Mouse (Mus musculus): ENCODE measurements around the gene Fam169b. TPM values are rescaled to one million over a fixed set of nuclear protein-coding genes. Genes with fewer than 3 reads are reported as not detected.
"Not testable (repeated sequence)": the region's sequence is repeated elsewhere in the genome, so short reads cannot be mapped to it uniquely, and the experiment has no call there.

Fam169b gene
- total RNA-seq, 2 experiments from 2014 or later: 0.31 to 0.67 TPM

DNA sequence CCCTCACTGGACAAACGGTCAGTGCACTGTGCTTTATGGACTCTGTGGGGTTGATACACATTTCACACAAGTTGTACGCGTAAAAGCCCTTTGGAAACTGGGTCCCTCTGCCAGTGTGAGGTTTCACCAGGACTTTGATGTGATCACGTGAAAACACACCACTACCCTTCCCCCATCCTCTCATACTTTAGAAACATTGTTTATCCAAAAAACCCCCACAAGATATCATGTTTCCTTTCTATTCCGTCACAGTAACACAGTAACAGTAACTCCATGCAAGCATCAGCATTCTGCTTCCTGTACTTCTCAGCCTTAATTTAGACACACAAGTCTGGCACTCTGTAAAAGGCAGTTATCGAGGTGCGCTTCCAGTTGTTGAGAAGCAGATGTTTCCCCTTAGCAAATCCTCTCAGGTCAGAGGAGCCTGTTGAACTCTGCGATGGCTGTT, 12.2 kb downstream of the Fam169b start:
- DNase-seq (ENCODE audit: low spot score in 2 of 2): no peak

DNA sequence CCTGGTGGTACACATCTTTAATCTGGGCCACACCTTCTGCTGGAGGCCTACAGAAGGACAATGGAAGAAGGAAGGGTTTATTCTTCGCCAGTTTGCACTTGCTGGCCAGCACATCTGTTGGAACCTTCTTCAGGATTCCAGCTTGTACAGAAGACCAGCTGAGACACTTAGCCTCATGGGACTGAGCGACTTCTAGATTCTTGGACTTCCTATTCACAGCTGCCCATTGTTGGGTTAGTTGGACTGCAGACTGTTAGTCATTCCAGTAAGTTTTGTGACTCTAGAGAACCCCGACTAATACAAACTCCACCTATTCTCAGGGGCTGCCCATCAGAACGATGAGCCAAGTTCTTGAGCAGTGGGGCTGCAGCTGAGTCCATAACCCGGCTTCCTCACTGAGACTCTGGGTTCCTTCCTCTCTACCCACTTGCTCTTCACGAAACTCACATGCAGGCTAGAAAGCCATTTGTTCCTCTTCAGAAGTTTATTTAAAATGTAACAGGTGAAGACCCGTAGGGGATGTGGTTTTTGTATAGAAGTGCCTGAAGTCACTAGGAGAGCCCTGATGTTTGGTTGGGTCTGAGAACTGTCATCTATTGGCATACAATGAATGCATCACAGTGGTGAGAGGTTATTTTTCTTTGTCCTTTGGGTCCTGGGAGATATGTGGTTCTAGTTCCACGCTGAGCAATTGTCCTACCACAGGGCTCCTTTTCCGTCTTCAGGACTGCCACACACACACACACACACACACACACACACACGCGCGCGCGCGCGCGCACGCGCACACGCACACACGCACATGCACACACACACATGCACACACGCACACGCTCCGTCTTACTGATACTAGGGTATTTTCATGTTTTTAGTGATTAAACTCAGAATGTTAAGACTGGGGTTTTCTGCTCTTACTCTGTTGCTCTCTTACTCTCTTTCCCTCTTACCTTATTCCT, 13.2 kb downstream of the Fam169b start:
- no peak for DNase-seq (ENCODE audit: low spot score in 2 of 2)

DNA sequence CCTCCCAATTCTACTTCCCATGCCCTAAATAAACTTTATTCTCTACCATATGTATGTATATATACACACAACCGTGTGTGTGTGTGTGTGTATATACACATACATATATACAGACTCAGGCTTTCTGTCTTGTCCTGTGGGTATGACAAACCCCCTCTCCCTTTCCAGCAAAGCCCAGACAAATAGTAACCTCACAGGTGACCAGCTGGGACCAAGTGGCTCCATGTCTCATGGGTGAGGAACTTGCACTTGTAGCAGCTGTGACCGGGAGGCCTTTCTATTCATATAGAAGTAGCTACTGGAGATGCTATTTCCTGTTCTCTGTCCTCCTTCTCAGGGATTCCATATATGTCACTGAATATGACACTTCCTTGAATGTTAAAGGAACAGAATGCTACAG, 13.9 kb downstream of the Fam169b start:
- DNase-seq (ENCODE audit: low spot score in 2 of 2): no peak

DNA sequence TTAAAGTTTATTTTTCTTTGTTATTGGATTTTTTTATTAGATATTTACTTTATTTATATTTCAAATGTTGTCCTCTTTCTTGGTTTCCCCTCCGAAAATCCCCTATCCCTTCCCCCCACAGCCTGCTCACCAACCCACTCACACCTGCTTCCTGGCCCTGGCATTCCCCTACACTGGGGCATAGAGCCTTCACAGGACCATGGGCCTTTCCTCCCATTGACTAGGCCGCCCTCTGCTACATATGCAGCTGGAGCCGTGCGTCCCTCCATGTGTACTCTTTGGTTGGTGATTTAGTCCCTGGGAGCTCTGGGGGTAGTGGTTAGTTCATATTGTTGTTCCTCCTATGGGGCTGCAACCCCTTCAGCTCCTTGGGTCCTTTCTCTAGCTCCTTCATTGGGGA, 14.4 kb downstream of the Fam169b start:
- not testable (repeated sequence) for DNase-seq (ENCODE audit: low spot score in 2 of 2)

DNA sequence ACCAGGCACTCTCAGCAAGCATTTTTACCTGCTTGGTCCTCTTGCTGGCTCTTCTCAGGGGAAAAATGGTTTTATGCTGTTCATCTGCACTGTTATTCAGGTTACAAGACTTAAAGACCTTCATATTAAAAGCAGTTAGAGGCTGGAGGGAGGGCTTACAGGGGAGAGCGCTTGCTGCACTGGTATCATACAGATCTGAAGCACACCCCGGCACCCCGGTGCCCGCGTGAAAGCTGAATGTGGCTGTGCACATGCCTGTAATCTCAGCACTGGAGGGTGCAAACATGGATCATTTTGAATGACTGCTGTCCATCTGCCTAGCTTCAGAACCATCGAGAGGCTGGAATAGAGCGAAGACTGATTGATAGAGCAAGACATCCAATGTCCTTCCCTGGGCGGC, 15.4 kb downstream of the Fam169b start:
- DNase-seq (ENCODE audit: low spot score in 2 of 2): no peak

DNA sequence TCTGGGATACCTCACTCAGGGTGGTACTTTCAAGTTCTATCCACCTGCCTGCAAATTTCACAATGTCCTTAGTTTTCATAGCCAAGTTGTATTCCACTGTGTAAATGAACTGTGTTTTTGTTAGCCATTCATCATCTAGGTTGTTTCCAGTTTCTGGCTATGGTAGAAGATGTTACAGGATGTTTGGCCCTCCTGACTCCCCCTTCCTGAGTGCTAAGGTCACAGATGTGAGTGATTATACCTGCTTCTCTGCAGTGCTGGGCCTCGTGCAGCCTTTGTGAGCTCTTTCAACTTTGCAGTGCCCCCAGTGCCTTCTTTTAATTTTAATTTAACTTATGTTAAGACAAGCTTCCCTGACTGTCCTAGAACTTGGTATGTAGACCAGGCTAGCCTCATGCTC, 18.0 kb downstream of the Fam169b start:
- no peak for DNase-seq (ENCODE audit: low spot score in 2 of 2)

DNA sequence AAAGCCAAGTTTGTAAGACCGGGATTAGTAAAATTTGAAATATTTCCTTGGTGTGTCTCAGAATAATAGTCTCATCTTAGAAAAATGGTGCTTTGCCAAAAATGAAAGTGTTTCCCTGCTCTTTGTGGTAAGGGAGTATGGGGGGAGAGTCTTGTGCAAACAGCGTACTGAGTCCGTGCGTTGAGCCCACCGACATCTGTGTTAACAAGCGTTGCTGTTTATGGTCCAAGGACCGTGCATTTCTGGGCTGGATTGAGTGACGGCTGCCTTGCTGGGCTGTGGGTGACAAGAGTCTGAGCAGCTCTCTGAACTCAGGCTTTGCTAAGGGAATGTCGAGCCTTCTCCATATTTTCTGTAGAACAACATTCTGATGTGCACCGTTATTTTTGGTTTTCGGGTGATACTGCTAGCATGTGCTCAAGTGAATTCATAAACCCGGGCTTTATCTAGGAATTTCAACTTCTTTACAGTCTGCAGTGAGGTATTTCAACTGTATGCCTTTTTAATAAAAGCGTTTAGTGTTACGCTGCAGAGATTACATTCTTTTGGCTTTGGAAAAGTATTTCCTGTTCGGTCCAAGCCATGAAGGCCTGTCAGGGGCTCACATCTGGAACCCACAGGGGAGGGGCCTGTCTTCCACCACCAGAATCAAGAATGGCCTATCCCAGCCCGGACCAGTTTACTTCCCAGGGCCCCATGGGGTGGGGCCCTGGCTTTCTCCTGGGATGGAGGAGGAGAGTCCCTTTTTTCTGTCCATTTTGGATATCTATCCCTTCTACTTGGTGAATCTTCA, 20.6 kb downstream of the Fam169b start:
- no peak for DNase-seq (ENCODE audit: low spot score in 2 of 2)

DNA sequence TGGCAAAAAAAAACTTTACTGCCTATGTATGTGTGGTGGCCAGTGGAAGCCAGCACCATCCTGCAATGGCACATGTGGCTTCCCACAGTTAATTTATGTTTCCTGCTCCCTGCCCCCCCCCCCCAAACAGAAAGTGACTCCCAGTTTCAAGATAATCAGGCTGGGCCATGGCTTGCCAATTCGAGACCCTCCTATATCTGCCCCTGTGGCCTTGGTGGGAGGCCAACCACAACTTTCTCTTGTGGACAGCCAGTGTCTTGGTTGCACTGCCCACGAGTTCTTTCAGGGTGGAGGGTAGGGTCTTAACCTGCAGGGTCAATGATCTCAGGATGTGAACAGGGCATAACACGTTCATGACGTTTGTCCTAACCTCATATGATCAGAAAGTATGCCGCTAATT, 22.8 kb downstream of the Fam169b start:
- no peak for DNase-seq (ENCODE audit: low spot score in 2 of 2)

DNA sequence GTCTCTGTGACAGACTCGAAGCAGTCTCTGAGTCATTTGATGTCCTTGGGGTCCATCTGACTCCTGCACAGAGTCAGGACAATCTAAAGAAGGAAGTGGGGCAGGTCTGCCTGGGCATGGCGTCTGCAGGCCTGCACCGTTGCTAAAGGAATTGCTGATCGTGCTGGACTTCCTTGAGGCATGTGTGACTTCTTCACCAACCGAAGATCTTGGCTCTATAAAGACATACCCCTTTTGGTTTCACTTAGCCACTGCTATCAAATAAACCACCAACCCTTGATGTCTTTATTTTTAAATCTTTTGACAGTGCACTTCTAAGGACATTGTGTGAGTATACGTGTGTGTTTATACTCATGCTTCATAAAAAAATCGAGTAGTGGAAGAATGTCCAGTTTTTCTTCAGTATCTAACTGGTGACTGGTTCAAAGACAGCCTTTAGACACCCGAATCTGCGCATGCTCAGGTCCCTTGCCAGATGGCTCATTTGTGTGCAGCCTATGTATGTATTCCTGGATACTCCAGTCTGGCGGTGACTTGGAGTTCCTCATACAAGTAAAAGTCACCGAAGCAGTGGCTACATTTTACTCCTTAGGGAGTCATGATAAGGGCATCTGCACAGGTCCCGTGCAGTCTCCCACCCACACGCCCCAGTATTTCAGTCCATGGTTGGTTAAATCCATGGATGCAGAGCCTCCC, 24.9 kb downstream of the Fam169b start:
- no peak for DNase-seq (ENCODE audit: low spot score in 2 of 2)

DNA sequence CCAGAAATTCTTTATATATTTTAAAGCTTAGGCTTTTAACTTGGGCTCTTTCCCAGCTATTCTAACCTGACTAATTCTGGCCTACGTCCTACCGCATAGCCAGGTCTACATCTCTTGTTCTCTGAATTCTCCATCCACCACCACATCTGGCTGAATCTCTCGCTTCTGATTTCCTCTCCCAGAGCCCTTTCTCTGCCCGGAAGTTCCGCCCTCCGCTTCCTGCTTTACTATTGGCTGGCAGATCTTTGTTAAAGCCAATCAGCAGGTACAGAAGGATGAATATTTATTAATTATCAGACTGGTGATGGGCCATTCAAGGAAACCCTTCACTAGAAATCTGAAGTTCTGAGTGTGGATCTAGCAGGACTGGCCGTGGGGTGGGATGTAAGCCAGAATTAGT, 27.5 kb downstream of the Fam169b start:
- no peak for DNase-seq (ENCODE audit: low spot score in 2 of 2)

DNA sequence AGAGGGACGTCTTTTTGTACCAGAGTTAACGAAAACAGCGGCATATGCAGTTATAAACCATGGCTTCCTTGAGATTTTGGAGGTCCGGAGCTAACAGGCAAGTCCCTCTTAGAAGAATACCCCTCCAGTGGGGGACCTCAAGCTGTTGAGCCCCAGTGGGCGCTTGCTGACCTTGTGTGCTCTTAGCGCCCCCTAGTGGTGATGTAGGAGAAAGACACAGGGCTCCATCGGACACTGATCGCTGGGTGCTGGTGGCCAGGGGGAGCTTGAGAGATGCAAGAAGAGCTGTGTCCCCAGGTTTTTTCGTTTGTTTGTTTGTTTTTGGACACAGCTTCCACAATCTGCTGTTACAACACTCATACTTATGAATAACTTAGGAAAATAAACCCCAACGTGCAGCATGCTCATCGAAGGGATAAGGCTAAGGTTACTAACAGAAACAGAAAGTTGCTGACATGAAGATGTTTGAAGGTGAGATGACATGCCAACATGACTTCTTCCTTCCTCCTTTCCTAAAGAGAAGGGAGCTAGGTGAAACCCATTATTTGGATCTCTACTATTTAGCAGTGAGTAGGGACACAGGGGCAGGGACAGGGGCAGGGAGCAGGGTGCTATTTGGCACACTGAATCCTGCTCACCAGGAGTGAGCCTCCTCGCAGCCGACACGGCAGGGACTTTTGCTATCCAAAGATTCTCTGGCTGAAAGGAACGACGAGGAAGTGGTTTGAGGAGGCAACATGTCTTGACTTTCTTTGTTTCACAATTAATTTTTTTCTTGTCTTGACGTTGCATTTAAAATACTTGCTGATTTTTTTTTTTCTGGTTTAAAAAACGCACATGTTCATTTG, 29.2 kb downstream of the Fam169b start:
- peak; percentile 70 to 84 for DNase-seq (ENCODE audit: low spot score in 2 of 2)

DNA sequence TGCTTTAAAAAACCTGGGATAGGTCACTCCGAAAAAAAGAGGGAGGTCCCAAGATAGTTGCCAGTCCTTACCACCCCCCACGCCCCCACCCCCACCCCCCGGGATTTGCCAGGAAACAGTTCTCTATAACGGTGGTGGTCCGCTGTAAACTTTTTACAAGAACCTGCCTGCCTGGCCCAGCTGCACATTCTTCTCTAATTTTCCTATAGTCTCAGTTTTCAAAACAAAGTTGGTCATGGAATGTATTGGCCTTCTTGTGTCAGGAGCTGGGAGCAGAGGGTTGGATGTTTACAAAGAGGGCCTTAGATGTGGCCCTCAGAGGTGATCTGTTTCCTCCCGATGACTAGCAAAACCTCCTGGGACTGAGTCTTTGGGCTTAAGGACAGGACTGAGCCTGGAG, 30.0 kb downstream of the Fam169b start:
- DNase-seq (ENCODE audit: low spot score in 2 of 2): no peak

DNA sequence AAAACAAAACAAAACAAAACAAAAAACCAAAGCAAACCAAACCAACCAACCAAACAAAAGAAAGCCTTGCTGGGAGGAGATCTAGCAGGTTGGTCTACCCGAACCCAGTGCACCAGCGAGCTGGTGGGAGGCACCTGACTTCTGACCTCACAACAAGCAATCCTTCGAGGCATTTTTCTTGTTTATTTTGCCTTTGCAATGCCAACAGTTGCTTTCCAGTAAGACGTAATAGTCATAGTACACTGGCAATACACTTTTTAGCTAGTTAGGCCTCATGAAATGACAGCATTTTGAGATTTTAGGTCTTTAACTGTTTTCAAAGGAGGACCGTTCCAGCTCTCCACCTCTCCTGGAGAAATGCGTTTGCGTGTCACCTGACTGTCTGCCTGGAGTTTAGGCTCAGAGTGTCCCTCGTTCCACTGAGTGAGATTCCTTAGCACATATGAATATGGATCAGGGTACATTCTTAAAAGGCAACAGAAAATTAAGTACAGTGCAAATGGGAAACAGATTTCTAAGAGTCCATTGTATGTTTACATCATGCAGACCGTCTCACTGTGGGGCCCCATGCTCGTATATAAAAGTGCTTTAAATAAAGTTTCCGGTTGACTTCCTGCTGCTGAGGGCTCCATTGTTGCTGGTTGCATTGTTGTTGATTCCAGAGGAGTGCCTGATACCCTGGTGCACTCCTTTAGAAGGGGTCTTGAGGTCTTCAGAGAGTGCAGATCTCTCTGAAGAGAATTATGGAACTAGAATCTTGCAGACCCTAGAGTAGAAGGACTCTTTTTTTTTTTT, 32.3 kb downstream of the Fam169b start:
- no peak for DNase-seq (ENCODE audit: low spot score in 2 of 2)

DNA sequence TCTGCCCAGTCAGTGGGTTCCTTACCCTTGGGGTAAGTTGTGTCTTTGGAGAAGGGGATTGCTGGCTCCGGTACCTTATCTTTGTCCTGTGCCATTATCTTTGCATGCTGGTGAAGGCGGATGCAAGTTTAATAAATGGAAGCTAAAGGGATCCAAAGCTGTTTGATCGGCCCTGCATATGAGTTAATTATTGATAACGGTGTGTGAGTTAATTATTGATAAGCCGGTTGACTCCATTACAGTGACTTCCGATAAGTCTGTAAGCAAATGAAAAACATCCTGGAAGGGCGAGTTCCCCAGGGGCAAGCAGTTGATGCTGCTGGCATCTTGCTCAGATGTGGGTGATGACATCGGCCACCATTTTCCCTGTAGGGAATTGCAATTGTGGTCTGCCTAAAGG, 33.1 kb downstream of the Fam169b start:
- DNase-seq (ENCODE audit: low spot score in 2 of 2): no peak

DNA sequence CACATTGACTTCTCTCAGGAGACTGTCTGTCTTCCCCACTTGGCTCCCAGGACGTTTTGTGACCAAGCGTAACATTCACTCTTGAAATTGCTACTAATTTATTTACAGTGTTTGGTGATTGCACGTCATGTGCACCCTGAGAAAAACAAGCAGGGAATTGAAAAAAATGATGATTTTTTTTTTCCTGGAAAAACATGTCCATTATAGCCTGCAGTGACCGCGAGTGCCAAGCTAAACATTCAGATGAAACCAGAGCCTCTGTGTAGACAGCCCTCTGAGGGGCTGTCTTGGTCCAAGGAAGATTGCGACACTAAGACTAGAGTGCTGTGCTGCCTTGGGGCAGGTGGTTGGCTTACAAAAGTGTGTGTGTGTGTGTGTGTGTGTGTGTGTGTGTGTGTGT, 37.8 kb downstream of the Fam169b start:
- no peak for DNase-seq (ENCODE audit: low spot score in 2 of 2)

DNA sequence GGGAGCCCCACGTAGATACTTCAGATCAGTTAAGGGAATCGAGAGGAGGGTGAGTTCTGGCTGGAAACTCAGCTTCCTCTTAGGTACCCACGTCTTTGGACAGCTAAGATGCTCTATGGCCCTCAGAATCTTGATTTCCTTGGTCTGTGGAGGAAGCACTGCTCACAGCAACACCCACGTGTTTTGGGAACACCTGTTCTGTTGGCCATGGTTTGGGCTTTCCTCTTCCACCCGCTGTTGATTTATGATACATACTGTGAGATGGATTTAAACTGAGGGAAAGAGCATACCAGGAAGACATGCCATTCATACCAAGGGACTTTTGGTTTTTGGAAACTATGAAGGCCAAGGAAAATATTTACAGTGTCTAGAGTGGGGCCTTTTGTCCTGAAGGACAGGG, 38.8 kb downstream of the Fam169b start:
- DNase-seq (ENCODE audit: low spot score in 2 of 2): no peak

DNA sequence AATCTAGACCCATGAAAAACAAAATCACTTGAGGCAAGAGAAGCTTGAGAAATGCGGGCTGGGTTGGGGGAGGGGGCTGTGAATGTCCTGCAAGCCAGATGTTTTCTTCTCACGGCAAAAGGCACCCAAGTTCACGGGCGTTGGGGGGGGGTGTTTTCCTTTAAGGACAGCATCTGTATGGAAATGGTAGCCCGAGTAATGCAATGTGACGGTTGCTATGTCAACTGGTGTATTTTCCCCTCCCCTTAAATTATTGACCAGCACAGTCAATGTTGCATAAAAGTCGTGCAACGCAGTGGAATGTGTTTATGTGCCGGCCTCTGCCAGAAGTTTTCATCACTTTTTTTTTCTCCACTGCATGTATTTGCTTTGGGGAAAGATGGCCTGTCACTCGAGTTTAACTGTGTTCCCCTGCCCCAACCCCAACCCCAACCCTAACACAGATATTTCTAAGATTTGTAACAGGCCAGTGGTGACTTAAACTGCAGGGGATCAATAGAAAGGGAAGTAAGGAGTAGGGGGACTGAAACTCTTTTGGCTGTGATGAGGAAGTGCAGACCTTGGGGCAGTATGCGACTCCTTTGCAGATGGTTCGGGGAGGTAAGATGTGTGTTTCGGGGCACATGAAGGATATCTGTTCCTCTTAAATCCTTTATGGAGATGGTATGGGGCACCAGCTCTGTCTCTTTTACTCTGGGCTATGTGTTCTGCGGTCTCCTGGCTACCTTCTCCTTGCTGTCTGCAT, 39.6 kb downstream of the Fam169b start:
- DNase-seq (ENCODE audit: low spot score in 2 of 2): no peak

DNA sequence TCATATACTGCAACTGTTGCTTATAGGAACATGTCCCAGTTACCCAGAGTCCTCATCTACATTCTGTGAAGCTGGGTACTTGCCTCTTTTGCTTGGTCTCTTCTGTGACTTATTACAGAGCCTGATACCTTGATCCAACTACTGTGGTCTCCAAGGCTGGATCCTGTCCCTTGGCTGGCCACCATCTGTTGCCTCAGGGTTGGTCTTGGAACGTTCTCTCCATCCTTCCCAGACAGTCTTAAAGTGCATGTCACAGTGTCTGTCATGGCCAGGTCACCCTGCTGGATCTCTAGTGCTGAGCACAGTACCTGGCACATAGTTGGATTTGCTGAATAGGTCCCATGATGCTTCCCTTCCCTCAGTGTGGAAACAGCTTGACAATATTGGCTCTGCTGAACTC, 40.6 kb downstream of the Fam169b start:
- no peak for DNase-seq (ENCODE audit: low spot score in 2 of 2)

DNA sequence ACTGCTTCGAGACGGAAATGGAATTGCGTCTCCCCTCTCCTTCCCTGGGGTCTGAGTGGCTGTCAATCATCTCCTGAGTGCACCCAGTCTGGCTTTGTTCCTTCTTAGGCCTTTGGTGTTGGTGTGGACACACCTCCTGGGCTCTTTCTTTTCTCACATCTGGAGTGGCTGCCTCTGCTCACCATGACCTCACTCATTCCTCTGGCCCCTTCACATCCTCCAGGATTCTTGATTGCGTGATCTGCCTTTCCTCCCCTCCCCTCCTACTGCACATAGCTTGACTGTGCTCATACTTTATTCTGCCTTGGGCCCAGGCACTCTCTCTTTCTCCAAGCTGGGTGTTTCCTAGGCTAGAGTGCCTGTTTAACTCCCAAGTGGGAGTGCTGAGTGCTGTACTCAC, 41.4 kb downstream of the Fam169b start:
- no peak for DNase-seq (ENCODE audit: low spot score in 2 of 2)

Measured in layer of hippocampus, postnatal 14 days (tissue).